Mouse (Mus musculus) liver, adult 2 months (tissue): ENCODE measurements at regions not wholly inside any gene's neighbourhood (a gene's known extent, or its start where the extent isn't known, plus 50 kb on each side); places are given as distances from the start of the nearest gene placed in this dataset.

Source experiments
- CTCF ChIP-seq: fragments of 200-500 bp; IDR thresholded peaks from 2 replicates; pipeline ENCODE4 v1.5.1; 2011; ENCODE audit warnings: low read depth, low read length, control low read depth
- POLR2A ChIP-seq: fragments of 200-500 bp; IDR thresholded peaks from 2 replicates; pipeline ENCODE4 v1.6.1; 2011; ENCODE audit warnings: low read length, control low read depth; ENCODE audit not compliant: insufficient read depth; ENCODE audit errors: extremely low read depth

DNA sequence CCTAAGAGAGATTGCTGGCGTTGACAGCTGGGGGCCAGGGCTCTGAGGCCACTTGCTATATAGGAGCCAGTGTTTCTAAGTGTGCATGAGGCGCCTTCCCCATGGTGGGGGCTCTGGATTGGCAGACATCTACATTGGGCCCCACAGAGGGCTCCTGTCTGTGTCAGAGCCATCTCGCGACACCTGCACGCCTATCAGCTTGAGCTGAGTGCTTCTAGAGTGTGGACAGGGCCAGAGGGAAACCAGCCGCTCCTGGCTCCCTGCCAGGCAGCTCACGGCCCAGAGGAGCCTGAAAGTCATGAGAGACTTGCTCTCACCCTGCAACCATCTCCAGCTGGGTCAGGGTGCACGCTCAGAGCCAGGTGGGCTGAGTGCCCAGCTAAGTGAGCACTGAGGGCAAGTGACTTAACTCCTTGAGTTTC lies 85.1 kb upstream of the Lclat1 start:
- no peak for TF ChIP-seq CTCF
- no peak for TF ChIP-seq POLR2A
